Mouse (Mus musculus) MEL (cell line): ENCODE data around the gene Dnah17. TPM values are rescaled to one million over a fixed set of nuclear protein-coding genes. Genes with fewer than 3 reads are reported as not detected.

Experiments
- DNase-seq: peaks from one replicate; pipeline ENCODE4 v3.0.0; 2011; ENCODE audit warnings: low read depth, low spot score
- H3K27ac ChIP-seq: 2 replicates; pipeline ENCODE4 v1.5.1; 2012; ENCODE audit warnings: low read depth, mild to moderate bottlenecking, control low read depth, low read length, moderate library complexity; ENCODE audit not compliant: control insufficient read depth
- H3K27me3 ChIP-seq, 2 experiments: fragments of 150-350 bp in 1 of 2; sonication (generic) in 1 of 2; 2 replicates each; pipeline ENCODE4 v1.6.1; 2012; ENCODE audit warnings: low read length in 2 of 2, mild to moderate bottlenecking in 2 of 2, improper control_type of control experiment in 1 of 2, moderate library complexity in 1 of 2; ENCODE audit not compliant: insufficient read depth in 2 of 2, control insufficient read depth in 1 of 2
- H3K36me3 ChIP-seq, 2 experiments: 2 replicates each; pipeline ENCODE4 v1.6.1; 2012 to 2014; ENCODE audit warnings: low read length in 2 of 2, improper control_type of control experiment in 1 of 2, inconsistent platforms in 1 of 2, mild to moderate bottlenecking in 1 of 2; ENCODE audit not compliant: insufficient read depth in 2 of 2, control insufficient read depth in 1 of 2
- H3K4me1 ChIP-seq, 2 experiments: fragments of 150-350 bp in 1 of 2; sonication (generic) in 1 of 2; 2 replicates each; pipeline ENCODE4 v1.6.1; 2012; ENCODE audit warnings: low read length in 2 of 2, improper control_type of control experiment in 1 of 2, mild to moderate bottlenecking in 1 of 2; ENCODE audit not compliant: insufficient read depth in 2 of 2, control insufficient read depth in 1 of 2
- H3K4me3 ChIP-seq, 2 experiments: fragments of 150-350 bp in 1 of 2; sonication (generic) in 1 of 2; 2 replicates each; pipeline ENCODE4 v1.5.1; 2012; ENCODE audit warnings: low read depth in 2 of 2, low read length in 2 of 2, mild to moderate bottlenecking in 2 of 2, moderate library complexity in 2 of 2, control low read depth in 1 of 2, improper control_type of control experiment in 1 of 2; ENCODE audit not compliant: control insufficient read depth in 1 of 2, insufficient read depth in 1 of 2
- H3K79me2 ChIP-seq: 2 replicates; pipeline ENCODE4 v1.6.1; 2012; ENCODE audit warnings: mild to moderate bottlenecking, low read length, moderate library complexity; ENCODE audit not compliant: control insufficient read depth, poor library complexity, insufficient read depth
- H3K9ac ChIP-seq: 2 replicates; pipeline ENCODE4 v1.6.1; 2012; ENCODE audit warnings: low read depth, mild to moderate bottlenecking, control low read depth, low read length, moderate library complexity; ENCODE audit not compliant: control insufficient read depth, poor library complexity, severe bottlenecking
- H3K9me3 ChIP-seq: fragments of 150-350 bp; sonication (generic); replicated peaks from 2 replicates; pipeline ENCODE4 v1.6.1; 2012; ENCODE audit warnings: mild to moderate bottlenecking, low read length, improper control_type of control experiment, moderate library complexity; ENCODE audit not compliant: insufficient read depth
- BHLHE40 ChIP-seq: IDR thresholded peaks from 2 replicates; pipeline ENCODE4 v1.6.1; 2012; ENCODE audit warnings: low read depth, mild to moderate bottlenecking, inconsistent platforms, low read length, improper control_type of control experiment, borderline replicate concordance
- CHD1 ChIP-seq: IDR thresholded peaks from 2 replicates; pipeline ENCODE4 v1.6.1; 2012; ENCODE audit warnings: low read depth, mild to moderate bottlenecking, inconsistent platforms, low read length, improper control_type of control experiment
- CTCF ChIP-seq, 3 experiments: IDR thresholded peaks in 2 of 3; conservative IDR thresholded peaks in 1 of 3; 2 replicates each; pipeline ENCODE4 v1.5.1; 2011 to 2012; ENCODE audit warnings: low read length in 3 of 3, low read depth in 2 of 3, mild to moderate bottlenecking in 2 of 3, improper control_type of control experiment in 1 of 3, inconsistent platforms in 1 of 3, mixed read lengths in 1 of 3, moderate library complexity in 1 of 3; ENCODE audit not compliant: control insufficient read depth in 1 of 3, insufficient read depth in 1 of 3, poor library complexity in 1 of 3, severe bottlenecking in 1 of 3
- EP300 ChIP-seq, 2 experiments: IDR thresholded peaks; 2 replicates each; pipeline ENCODE4 v1.6.1; 2011; ENCODE audit warnings: improper control_type of control experiment in 2 of 2, low read length in 2 of 2, low read depth in 1 of 2, mild to moderate bottlenecking in 1 of 2
- GABPA ChIP-seq: IDR thresholded peaks from 2 replicates; pipeline ENCODE4 v1.6.1; 2012; ENCODE audit warnings: low read depth, mild to moderate bottlenecking, inconsistent platforms, low read length, improper control_type of control experiment, moderate library complexity
- GATA1 ChIP-seq: IDR thresholded peaks from 2 replicates; pipeline ENCODE4 v1.6.1; 2011; ENCODE audit warnings: low read depth, low read length, improper control_type of control experiment
- HCFC1 ChIP-seq: IDR thresholded peaks from 2 replicates; pipeline ENCODE4 v1.6.1; 2012; ENCODE audit warnings: low read depth, mild to moderate bottlenecking, inconsistent platforms, low read length, improper control_type of control experiment, moderate library complexity
- KAT2A ChIP-seq: conservative IDR thresholded peaks from 2 replicates; pipeline ENCODE4 v1.6.1; 2012; ENCODE audit warnings: low read depth, low read length, improper control_type of control experiment, inconsistent platforms
- MAZ ChIP-seq: IDR thresholded peaks from 2 replicates; pipeline ENCODE4 v1.6.1; 2012; ENCODE audit warnings: low read depth, mild to moderate bottlenecking, inconsistent platforms, low read length, improper control_type of control experiment
- MYB ChIP-seq: IDR thresholded peaks from 2 replicates; pipeline ENCODE4 v1.6.1; 2011; ENCODE audit warnings: mild to moderate bottlenecking, low read depth, low read length, improper control_type of control experiment
- MYC ChIP-seq: IDR thresholded peaks from 2 replicates; pipeline ENCODE4 v1.6.1; 2011; ENCODE audit warnings: low read depth, mild to moderate bottlenecking, low read length, improper control_type of control experiment, moderate library complexity
- NELFE ChIP-seq: IDR thresholded peaks from 2 replicates; pipeline ENCODE4 v1.6.1; 2011; ENCODE audit warnings: low read depth, low read length, improper control_type of control experiment
- NRF1 ChIP-seq: IDR thresholded peaks from 2 replicates; pipeline ENCODE4 v1.6.1; 2014; ENCODE audit warnings: low read depth, mild to moderate bottlenecking, inconsistent platforms, low read length, improper control_type of control experiment, moderate library complexity; ENCODE audit not compliant: poor library complexity, insufficient read depth, severe bottlenecking
- POLR2A ChIP-seq, 2 experiments: IDR thresholded peaks; 2 replicates each; pipeline ENCODE4 v1.6.1; 2011 to 2012; ENCODE audit warnings: low read length in 2 of 2, mild to moderate bottlenecking in 2 of 2, control low read depth in 1 of 2, improper control_type of control experiment in 1 of 2, low read depth in 1 of 2, moderate library complexity in 1 of 2; ENCODE audit not compliant: control insufficient read depth in 1 of 2, insufficient read depth in 1 of 2, poor library complexity in 1 of 2
- POLR2AphosphoS2 ChIP-seq: IDR thresholded peaks from 2 replicates; pipeline ENCODE4 v1.6.1; 2011; ENCODE audit warnings: low read length, improper control_type of control experiment
- POLR2AphosphoS5 ChIP-seq: IDR thresholded peaks from 2 replicates; pipeline ENCODE4 v1.6.1; 2012; ENCODE audit warnings: low read depth, borderline replicate concordance, mild to moderate bottlenecking, inconsistent platforms, low read length, moderate library complexity, mixed read lengths
- RCOR1 ChIP-seq: IDR thresholded peaks from 2 replicates; pipeline ENCODE4 v1.6.1; 2012; ENCODE audit warnings: low read depth, mild to moderate bottlenecking, inconsistent platforms, low read length, improper control_type of control experiment
- SIN3A ChIP-seq: IDR thresholded peaks from 2 replicates; pipeline ENCODE4 v1.6.1; 2012; ENCODE audit warnings: low read length, improper control_type of control experiment, inconsistent platforms
- TAL1 ChIP-seq: IDR thresholded peaks from 2 replicates; pipeline ENCODE4 v1.6.1; 2012; ENCODE audit warnings: mild to moderate bottlenecking, inconsistent platforms, low read length, moderate library complexity, mixed read lengths
- TBP ChIP-seq: IDR thresholded peaks from 2 replicates; pipeline ENCODE4 v1.8.0; 2011; ENCODE audit warnings: low read depth, low read length, improper control_type of control experiment
- TCF12 ChIP-seq: IDR thresholded peaks from 2 replicates; pipeline ENCODE4 v1.6.1; 2014; ENCODE audit warnings: low read depth, mild to moderate bottlenecking, inconsistent platforms, low read length, improper control_type of control experiment, moderate library complexity
- USF1 ChIP-seq: IDR thresholded peaks from 2 replicates; pipeline ENCODE4 v1.6.1; 2014; ENCODE audit warnings: low read depth, mild to moderate bottlenecking, inconsistent platforms, low read length, improper control_type of control experiment, moderate library complexity
- USF2 ChIP-seq, 2 experiments: IDR thresholded peaks; 2 replicates each; pipeline ENCODE4 v1.6.1; 2011 to 2012; ENCODE audit warnings: improper control_type of control experiment in 2 of 2, low read length in 2 of 2, borderline replicate concordance in 1 of 2, inconsistent platforms in 1 of 2, low read depth in 1 of 2, mild to moderate bottlenecking in 1 of 2; ENCODE audit not compliant: insufficient read depth in 1 of 2
- ZC3H11A ChIP-seq: IDR thresholded peaks from 2 replicates; pipeline ENCODE4 v1.6.1; 2012; ENCODE audit warnings: low read depth, mild to moderate bottlenecking, inconsistent platforms, low read length, improper control_type of control experiment
- ZMIZ1 ChIP-seq: IDR thresholded peaks from 2 replicates; pipeline ENCODE4 v1.6.1; 2012; ENCODE audit warnings: low read depth, mild to moderate bottlenecking, inconsistent platforms, low read length, improper control_type of control experiment, moderate library complexity
- polyA plus RNA-seq, 2 experiments: library from polyadenylated mRNA; stranded (reverse) in 1 of 2; unstranded in 1 of 2; fragments of >175 nt in 1 of 2; fragments of >200 nt in 1 of 2; gene quantifications; 2 replicates each; pipeline versions ENCODE4 v1.2.1 to v1.2.4; 2012; ENCODE audit warnings: low replicate concordance in 2 of 2, low read depth in 1 of 2; ENCODE audit not compliant: insufficient read length in 2 of 2, insufficient read depth in 1 of 2, missing spikeins in 1 of 2
- total RNA-seq: library from RNA; depleted of rRNA; stranded (reverse); fragments of 300-350 nt; gene quantifications from 2 replicates; pipeline ENCODE4 v1.2.3, GENCODE M21; 2012

Gene Dnah17
- total and polyA plus RNA-seq, 3 experiments: 0.04 to 0.21 TPM; not detected in 1

DNA sequence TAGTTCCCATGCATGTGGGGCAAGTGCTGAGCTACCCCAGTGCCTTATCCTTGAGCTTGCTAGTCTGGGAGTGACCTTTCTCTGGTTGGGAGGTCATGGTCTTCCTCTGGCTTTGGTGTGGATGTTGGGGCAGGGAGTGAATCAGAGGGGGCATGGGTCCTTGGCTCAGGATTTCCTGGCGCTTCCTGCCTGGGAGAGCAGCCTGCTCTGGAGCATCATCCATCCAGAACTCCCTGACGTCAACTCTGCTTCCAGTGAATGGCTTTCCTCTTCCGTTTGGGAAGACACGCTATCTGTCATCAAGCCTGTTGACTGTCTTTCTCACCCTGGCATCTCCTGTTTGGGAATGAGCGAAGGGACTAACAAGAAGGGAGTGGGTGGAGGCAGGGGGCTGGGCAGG is 148.0 kb downstream of the Dnah17 start:
- TF ChIP-seq HCFC1: no peak
- TF ChIP-seq POLR2AphosphoS2: no peak
- no peak for TF ChIP-seq USF2 (IDR thresholded peaks at IDR 0.05; ENCODE audit: borderline replicate concordance in 1 of 2, insufficient read depth in 1 of 2, low read depth in 1 of 2, low read length in 2 of 2)
- no peak for TF ChIP-seq RCOR1
- no peak for TF ChIP-seq TAL1
- TF ChIP-seq MYB: no peak
- no peak for TF ChIP-seq TBP
- no peak for TF ChIP-seq MAZ
- TF ChIP-seq MYC: no peak
- TF ChIP-seq CHD1: no peak
- TF ChIP-seq NRF1: no peak
- TF ChIP-seq TCF12: no peak
- TF ChIP-seq ZC3H11A: no peak
- TF ChIP-seq POLR2A (IDR thresholded peaks at IDR 0.05; ENCODE audit: control insufficient read depth in 1 of 2, insufficient read depth in 1 of 2, low read depth in 1 of 2, low read length in 2 of 2, poor library complexity in 1 of 2): no peak
- TF ChIP-seq NELFE: no peak
- no peak for TF ChIP-seq GATA1
- no peak for TF ChIP-seq SIN3A
- TF ChIP-seq, all 39 proteins: peak for 0
- no peak overlapping the region for H3K9ac ChIP-seq
- peaks cover 0 to 3% of the 10 kb centered on the region in 2 experiments; a peak in 2 of 4 replicates for H3K4me1 ChIP-seq
- H3K9me3 ChIP-seq: no peaks in the 10 kb centered on the region
- DNase-seq: no peak
- H3K27me3 ChIP-seq: peaks cover 34 to 39% of the 10 kb centered on the region in 2 experiments
- peaks cover 8% of the 10 kb centered on the region for H3K79me2 ChIP-seq
- H3K27ac ChIP-seq: no peak overlapping the region
- H3K36me3 ChIP-seq: no peaks in the 10 kb centered on the region
- no peak overlapping the region for H3K4me3 ChIP-seq

DNA sequence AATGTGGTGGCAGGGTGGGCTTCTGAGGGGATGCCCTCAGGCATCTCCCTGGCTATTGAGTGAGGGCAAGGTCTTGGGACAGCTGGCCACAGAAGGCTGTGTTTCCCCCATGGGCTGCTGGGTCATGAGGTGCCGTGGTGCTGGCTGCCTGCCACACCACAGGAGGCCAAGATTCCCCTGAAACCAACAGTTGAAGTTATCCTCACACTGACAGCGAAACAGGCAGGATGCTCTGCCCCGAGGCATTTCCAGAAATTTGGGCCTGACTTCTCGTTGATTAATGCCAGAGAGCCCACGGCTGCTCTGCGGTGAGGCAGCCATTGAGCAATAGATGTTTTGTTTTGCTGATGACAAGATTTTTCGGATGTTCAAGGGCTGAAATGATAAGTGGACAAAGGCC is 151.0 kb downstream of the Dnah17 start:
- Histone ChIP-seq H3K9me3 (no peaks in the 10 kb centered on the region), H3K4me3 (no peak overlapping the region), H3K9ac (no peak overlapping the region), H3K27me3 (peaks cover 54 to 63% of the 10 kb centered on the region in 2 experiments), H3K36me3 (no peaks in the 10 kb centered on the region), H3K27ac (no peak overlapping the region), H3K79me2 (no peaks in the 10 kb centered on the region), H3K4me1 (no peaks in the 10 kb centered on the region)
- DNase-seq: no peak
- TF ChIP-seq BHLHE40: no peak
- no peak for TF ChIP-seq USF2 (IDR thresholded peaks at IDR 0.05; ENCODE audit: borderline replicate concordance in 1 of 2, insufficient read depth in 1 of 2, low read depth in 1 of 2, low read length in 2 of 2)
- no peak for TF ChIP-seq RCOR1
- TF ChIP-seq TBP: no peak
- no peak for TF ChIP-seq POLR2AphosphoS5
- no peak for TF ChIP-seq KAT2A
- no peak for TF ChIP-seq GABPA
- no peak for TF ChIP-seq CTCF (IDR thresholded peaks at IDR 0.05 in 2 of 3, conservative IDR thresholded peaks at IDR 0.05 in 1 of 3; ENCODE audit: control insufficient read depth in 1 of 3, insufficient read depth in 1 of 3, low read depth in 2 of 3, low read length in 3 of 3, poor library complexity in 1 of 3, severe bottlenecking in 1 of 3)
- TF ChIP-seq EP300 (IDR thresholded peaks at IDR 0.05; ENCODE audit: low read depth in 1 of 2, low read length in 2 of 2): no peak
- no peak for TF ChIP-seq ZMIZ1
- no peak for TF ChIP-seq ZC3H11A
- TF ChIP-seq TAL1: no peak
- TF ChIP-seq SIN3A: no peak
- no peak for TF ChIP-seq USF1
